Mouse (Mus musculus) hindbrain, embryonic 11.5 days (tissue): ENCODE data around the gene Ttc7b. TPM values are rescaled to one million over a fixed set of nuclear protein-coding genes. Genes with fewer than 3 reads are reported as not detected.
A peak's percentile ranks its signal among the peaks of the same experiment; 100 is the strongest.

Experiments
- ATAC-seq: fragments of 200-750 bp; cut with Nextera tagmentation; 2 replicates; pipeline ENCODE4 v1.8.0; 2017; ENCODE audit warnings: mild to moderate bottlenecking, moderate TSS enrichment, moderate library complexity; ENCODE audit not compliant: low FRiP score
- DNase-seq: peaks from one replicate; pipeline ENCODE4 v3.0.0-alpha.2; 2015; ENCODE audit warnings: low spot score
- H3K27ac ChIP-seq: fragments of 300-500 bp; sonication (generic); 2 replicates; pipeline ENCODE4 v1.5.1; 2014; ENCODE audit warnings: mild to moderate bottlenecking, low read depth, low read length
- H3K27me3 ChIP-seq: fragments of 300-500 bp; sonication (generic); 2 replicates; pipeline ENCODE4 v1.6.1; 2014; ENCODE audit warnings: mild to moderate bottlenecking, low read length, moderate library complexity, mixed read lengths; ENCODE audit not compliant: control insufficient read depth, insufficient read depth
- H3K36me3 ChIP-seq: fragments of 300-500 bp; sonication (generic); 2 replicates; pipeline ENCODE4 v1.6.1; 2014; ENCODE audit warnings: mild to moderate bottlenecking, low read length, moderate library complexity, mixed read lengths; ENCODE audit not compliant: control insufficient read depth, insufficient read depth
- H3K4me1 ChIP-seq: fragments of 300-500 bp; sonication (generic); replicated peaks from 2 replicates; pipeline ENCODE4 v1.6.1; 2014; ENCODE audit warnings: low read length, mixed read lengths; ENCODE audit not compliant: control insufficient read depth, insufficient read depth
- H3K4me2 ChIP-seq: fragments of 300-500 bp; sonication (generic); replicated peaks from 2 replicates; pipeline ENCODE4 v1.6.1; 2014; ENCODE audit warnings: mild to moderate bottlenecking, low read depth, low read length
- H3K4me3 ChIP-seq: fragments of 300-500 bp; sonication (generic); 2 replicates; pipeline ENCODE4 v1.5.1; 2014; ENCODE audit warnings: low read depth, low read length
- H3K9ac ChIP-seq: fragments of 300-500 bp; sonication (generic); 2 replicates; pipeline ENCODE4 v1.6.1; 2014; ENCODE audit warnings: low read depth, low read length
- H3K9me3 ChIP-seq: fragments of 300-500 bp; sonication (generic); 2 replicates; pipeline ENCODE4 v1.6.1; 2016; ENCODE audit warnings: low read length; ENCODE audit not compliant: control insufficient read depth
- WGBS: fragments of 180-500 bp; shearing (Covaris S2); extraction: QIAGEN DNeasy Blood & Tissue Kit; methylation state at CpG from one replicate; pipeline ENCODE4 v1.1.7; 2014; 5-methylcytosine and 5-hydroxymethylcytosine counted together
- polyA plus RNA-seq: library from polyadenylated mRNA; unstranded; fragments of >200 nt; fragmentation: Nextera tagmentation; extraction: Ambion mirVana; gene quantifications from 2 replicates; pipeline ENCODE4 v1.2.1, GENCODE M21; 2014

The Ttc7b gene
- polyA plus RNA-seq, 1 experiment from 2014 or later = 7.1 TPM

DNA sequence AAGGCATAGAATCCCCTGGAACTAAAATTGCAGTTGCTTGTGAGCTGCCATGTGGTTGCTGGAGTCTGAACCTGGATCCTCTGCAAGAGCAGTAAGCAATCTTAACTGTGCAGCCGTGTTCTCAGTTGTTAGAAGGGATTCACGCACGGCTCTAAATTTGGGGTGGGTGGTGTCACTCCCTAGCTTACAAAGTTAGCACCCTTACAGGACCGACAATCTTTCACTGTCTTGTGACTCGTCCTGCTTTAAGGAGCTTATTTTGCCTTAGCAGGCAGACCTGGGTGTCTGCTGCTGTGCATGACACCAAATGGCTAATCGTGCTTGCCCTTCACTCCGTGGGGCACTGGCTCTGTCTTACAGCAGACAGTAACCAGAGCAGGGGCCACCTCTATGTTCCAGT is 217.5 kb downstream of the Ttc7b start:
- H3K4me3 ChIP-seq = no peak overlapping the region
- no peak for ATAC-seq
- no peak overlapping the region for H3K27ac ChIP-seq
- peaks cover 10% of the 10 kb centered on the region; the same call in 1 of the 2 replicates for H3K4me1 ChIP-seq
- H3K36me3 ChIP-seq = no peaks in the 10 kb centered on the region
- no peaks in the 10 kb centered on the region for H3K9me3 ChIP-seq
- no peak overlapping the region for H3K9ac ChIP-seq
- no peak for DNase-seq
- H3K4me2 ChIP-seq = no peak overlapping the region
- H3K27me3 ChIP-seq = no peaks in the 10 kb centered on the region
- WGBS = 89% methylated on average over 7 of the region's 7 CpGs

GRCm38 (mm10) chr12:100300446-100300845 is 220.2 kb downstream of the Ttc7b start:
- Histone ChIP-seq H3K9me3 (no peaks in the 10 kb centered on the region), H3K27ac (no peak overlapping the region), H3K4me1 (peaks cover 2% of the 10 kb centered on the region; the same call in 1 of the 2 replicates), H3K9ac (no peak overlapping the region), H3K4me3 (no peak overlapping the region), H3K27me3 (no peaks in the 10 kb centered on the region), H3K36me3 (no peaks in the 10 kb centered on the region), H3K4me2 (no peak overlapping the region)
- ATAC-seq (no peak), DNase-seq (no peak)
- 85% methylated on average over 5 of the region's 5 CpGs for WGBS

- Histone ChIP-seq H3K4me1 (no peaks in the 10 kb centered on the region; the same call in 1 of the 2 replicates), H3K27ac (0 out of 2 replicates have a peak overlapping the region, but pooled peaks have one; percentile 17), H3K4me3 (no peak overlapping the region), H3K9ac (no peak overlapping the region), H3K4me2 (no peak overlapping the region), H3K9me3 (no peaks in the 10 kb centered on the region), H3K36me3 (no peaks in the 10 kb centered on the region), H3K27me3 (no peaks in the 10 kb centered on the region)
- 79% methylated on average over 8 of the region's 8 CpGs for WGBS
- DNase-seq (no peak), ATAC-seq (no peak)
These were observed 221.3 kb downstream of the Ttc7b start for GRCm38 (mm10) chr12:100299322-100299726.

GRCm38 (mm10) chr12:100298788-100299187 is 221.8 kb downstream of the Ttc7b start:
- Histone ChIP-seq H3K27me3 (no peaks in the 10 kb centered on the region), H3K36me3 (no peaks in the 10 kb centered on the region), H3K27ac (0 out of 2 replicates have a peak overlapping the region, but pooled peaks have one; percentile 17), H3K4me3 (no peak overlapping the region), H3K9ac (no peak overlapping the region), H3K9me3 (no peaks in the 10 kb centered on the region), H3K4me2 (no peak overlapping the region), H3K4me1 (no peaks in the 10 kb centered on the region)
- no peak for ATAC-seq
- DNase-seq = no peak
- 76% methylated on average over 2 of the region's 2 CpGs for WGBS

DNA sequence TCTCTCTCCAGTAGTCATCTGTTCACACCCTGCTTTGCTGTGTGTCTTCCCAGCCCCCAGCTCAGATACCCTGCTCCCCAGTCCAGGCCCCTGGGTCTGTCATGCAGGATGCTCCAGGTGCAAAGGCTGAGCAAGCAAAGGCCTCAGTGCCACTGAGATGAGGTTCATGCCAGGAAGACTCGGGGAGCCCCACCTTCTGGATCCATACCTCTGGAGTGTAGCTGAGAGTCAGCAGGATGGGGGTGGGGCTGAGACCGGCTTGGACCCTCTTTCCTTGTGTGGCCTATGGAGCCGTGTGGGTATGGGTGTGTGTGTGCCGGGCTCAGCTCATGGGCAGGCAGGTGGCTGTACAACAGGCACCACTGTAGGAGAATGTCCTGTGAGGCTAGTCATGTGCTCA is 222.7 kb downstream of the Ttc7b start:
- no peak overlapping the region for H3K4me3 ChIP-seq
- H3K9ac ChIP-seq = no peak overlapping the region
- WGBS = 90% methylated on average over 4 of the region's 4 CpGs
- ATAC-seq (no peak), DNase-seq (no peak)
- H3K27me3 ChIP-seq = no peaks in the 10 kb centered on the region
- H3K27ac ChIP-seq = no peak overlapping the region
- H3K9me3 ChIP-seq = no peaks in the 10 kb centered on the region
- H3K4me2 ChIP-seq = no peak overlapping the region
- no peaks in the 10 kb centered on the region for H3K36me3 ChIP-seq
- no peaks in the 10 kb centered on the region for H3K4me1 ChIP-seq

DNA sequence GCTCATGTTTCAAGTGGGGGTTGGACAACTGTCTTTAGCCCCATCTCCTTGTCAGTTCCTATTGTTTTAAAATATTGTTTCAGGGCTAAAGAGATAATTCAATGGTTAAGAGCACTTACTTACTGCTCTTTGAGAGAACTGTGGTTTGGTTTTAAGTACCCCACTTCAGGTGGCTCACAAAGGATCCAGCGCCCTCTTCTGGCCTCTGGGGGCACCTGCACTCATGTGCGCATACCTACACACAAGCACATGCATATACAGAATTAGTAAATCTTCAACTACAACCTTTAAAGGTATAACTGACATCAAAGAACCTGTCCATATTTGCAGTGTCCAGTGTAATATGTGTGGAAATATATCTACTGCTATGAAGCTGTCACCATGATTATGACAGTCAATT is 226.2 kb downstream of the Ttc7b start:
- ATAC-seq (no peak), DNase-seq (no peak)
- Histone ChIP-seq H3K9me3 (no peaks in the 10 kb centered on the region), H3K27me3 (no peaks in the 10 kb centered on the region), H3K36me3 (no peaks in the 10 kb centered on the region), H3K4me2 (no peak overlapping the region), H3K4me3 (no peak overlapping the region), H3K27ac (no peak overlapping the region), H3K4me1 (peaks cover 14% of the 10 kb centered on the region), H3K9ac (no peak overlapping the region)
- WGBS = 88% methylated on average over 2 of the region's 2 CpGs

DNA sequence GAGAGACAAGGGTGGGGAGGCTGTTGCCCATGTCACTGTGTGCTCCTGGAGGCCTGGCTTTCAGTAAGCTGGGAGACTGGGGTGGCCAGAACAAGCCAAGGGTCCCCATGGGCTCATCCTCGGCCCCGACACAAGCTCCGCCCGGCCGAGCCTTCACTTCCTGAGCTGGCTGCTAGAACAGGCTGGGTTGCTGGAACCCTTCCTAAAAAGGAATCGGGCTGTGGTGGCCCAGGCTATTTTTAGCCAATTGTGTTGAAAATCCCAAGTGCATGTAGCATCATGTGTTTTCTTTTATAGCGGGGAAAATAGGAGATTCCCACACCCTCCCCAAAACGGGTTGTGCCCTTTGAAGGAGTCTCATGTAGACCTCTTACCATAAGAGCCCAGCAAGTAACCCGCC is 226.7 kb downstream of the Ttc7b start:
- ATAC-seq (no peak), DNase-seq (no peak)
- Histone ChIP-seq H3K4me1 (peaks cover 15% of the 10 kb centered on the region), H3K4me2 (no peak overlapping the region), H3K9me3 (no peaks in the 10 kb centered on the region), H3K27me3 (no peaks in the 10 kb centered on the region), H3K27ac (no peak overlapping the region), H3K9ac (no peak overlapping the region), H3K36me3 (no peaks in the 10 kb centered on the region), H3K4me3 (no peak overlapping the region)
- WGBS = 92% methylated on average over 9 of the region's 9 CpGs

- Histone ChIP-seq H3K27ac (peak overlapping the region; percentile 42; the same call in 1 of the 2 replicates), H3K9ac (peak overlapping the region; percentile 37; the same call in 1 of the 2 replicates), H3K9me3 (no peaks in the 10 kb centered on the region), H3K36me3 (no peaks in the 10 kb centered on the region), H3K27me3 (no peaks in the 10 kb centered on the region), H3K4me2 (no peak overlapping the region), H3K4me3 (no peak overlapping the region), H3K4me1 (peaks cover 15% of the 10 kb centered on the region)
- ATAC-seq (peak; percentile 79), DNase-seq (peak; percentile 70)
- 39% methylated on average over 18 of the region's 18 CpGs for WGBS
These were observed 229.6 kb downstream of the Ttc7b start for GRCm38 (mm10) chr12:100290711-100291685.

DNA sequence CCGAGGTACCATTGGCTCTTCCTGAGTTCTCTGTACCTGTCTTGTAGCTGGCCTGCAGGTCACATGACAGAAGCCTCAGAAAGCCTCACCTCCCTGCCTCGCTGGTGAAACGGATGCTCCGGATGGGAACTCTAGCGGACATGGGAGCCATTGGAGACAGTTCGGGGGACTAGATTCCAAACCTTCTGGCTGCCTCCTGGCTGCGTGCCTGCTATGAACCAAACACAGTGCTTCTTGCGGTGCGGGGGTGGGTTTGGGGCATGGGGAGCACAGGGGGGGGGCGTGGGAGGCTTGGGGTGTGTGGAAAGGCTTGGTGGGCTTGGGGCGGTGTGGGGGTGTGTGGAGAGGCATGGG is 230.5 kb downstream of the Ttc7b start:
- WGBS = 67% methylated on average over 9 of the region's 11 CpGs

More for the DNA sequence above, 230.5 kb downstream of the Ttc7b start:
- Histone ChIP-seq H3K9me3 (no peaks in the 10 kb centered on the region), H3K27ac (peak overlapping the region; percentile 48; the same call in 1 of the 2 replicates), H3K4me2 (no peak overlapping the region), H3K9ac (no peak overlapping the region), H3K4me1 (peaks cover 15% of the 10 kb centered on the region), H3K36me3 (no peaks in the 10 kb centered on the region), H3K27me3 (no peaks in the 10 kb centered on the region), H3K4me3 (no peak overlapping the region)
- ATAC-seq = 0 out of 2 replicates have a peak, but pooled peaks have one; percentile 4
- no peak for DNase-seq
